15 mouse cellular contexts compared by ENCODE assay signal in the genomic region with DNA sequence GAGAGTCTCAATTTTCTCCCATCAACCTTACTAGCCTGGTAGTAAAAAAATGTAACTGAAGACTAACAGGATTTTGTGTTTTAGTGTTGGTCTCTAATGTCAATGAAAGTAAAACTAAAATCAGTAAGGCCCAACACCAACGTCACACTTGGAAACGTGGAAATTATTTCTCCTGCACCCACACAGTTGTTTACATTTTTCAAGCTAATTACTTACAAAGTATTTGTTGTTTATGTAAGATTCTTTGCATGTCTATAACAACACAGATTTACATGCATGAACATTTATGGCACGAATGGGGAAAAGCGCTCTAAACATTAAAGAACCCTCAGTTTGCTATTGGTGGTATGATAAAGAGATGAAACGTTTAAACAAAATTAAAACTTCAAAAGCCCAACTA. TPM values are rescaled to one million over a fixed set of nuclear protein-coding genes. Genes with fewer than 3 reads are reported as not detected.
A peak's percentile ranks its signal among the peaks of the same experiment; 100 is the strongest.
DNase-seq lines count a peak whose midpoint lies in the region; ATAC-seq and TF ChIP-seq lines count a peak whose summit lies in the region.
"Had no signal": no experiment of that assay in that cellular context is flagged by ENCODE, and none has a peak within 500 bp of the region (broad histone marks: within the 10 kb centered on the region; RNA-seq: fewer than 3 reads in every experiment).

No protein-coding gene starts in this region.

- no peaks in the 10 kb centered on the region for H3K27me3 ChIP-seq in kidney, postnatal 0 days (ENCODE audit: insufficient read depth, low read length)
- no peaks in the 10 kb centered on the region for H3K27me3 ChIP-seq in midbrain, embryonic 10.5 days (ENCODE audit: low read depth, poor library complexity, severe bottlenecking)
- H3K27me3 ChIP-seq: embryonic facial prominence, embryonic 15.5 days; neural tube, embryonic 15.5 days had no signal

- 0 out of 2 replicates have a peak overlapping the region, but pooled peaks have one; percentile 1 for H3K4me2 ChIP-seq in kidney, postnatal 0 days (ENCODE audit: low read length)
- H3K4me2 ChIP-seq: embryonic facial prominence, embryonic 15.5 days; neural tube, embryonic 15.5 days had no signal

- H3K4me1 ChIP-seq in kidney, postnatal 0 days (replicated peaks; ENCODE audit: insufficient read depth, low read length): peaks cover 16% of the 10 kb centered on the region; the same call in 1 of the 2 replicates
- H3K4me1 ChIP-seq in midbrain, embryonic 10.5 days: peaks cover 44% of the 10 kb centered on the region

- no peaks in the 10 kb centered on the region for H3K36me3 ChIP-seq in kidney, postnatal 0 days (ENCODE audit: insufficient read depth, low read length)
- H3K36me3 ChIP-seq in midbrain, embryonic 10.5 days: no peaks in the 10 kb centered on the region
- H3K36me3 ChIP-seq: embryonic facial prominence, embryonic 15.5 days; hindbrain, embryonic 10.5 days; limb, embryonic 10.5 days; neural tube, embryonic 15.5 days had no signal

- no peak overlapping the region for H3K9ac ChIP-seq in kidney, postnatal 0 days (ENCODE audit: low read depth, low read length)
- H3K9ac ChIP-seq: embryonic facial prominence, embryonic 15.5 days; liver, embryonic 14.5 days; neural tube, embryonic 15.5 days had no signal

- TF ChIP-seq CTCF in gastrocnemius, adult 2 months (IDR thresholded peaks at IDR 0.05): no peak
- TF ChIP-seq CTCF in kidney, postnatal 0 days (IDR thresholded peaks at IDR 0.05; ENCODE audit: low read depth): no peak

- no peaks in the 10 kb centered on the region for H3K9me3 ChIP-seq in kidney, postnatal 0 days (replicated peaks; ENCODE audit: low read length)
- H3K9me3 ChIP-seq in midbrain, embryonic 10.5 days (replicated peaks): no peaks in the 10 kb centered on the region
- H3K9me3 ChIP-seq: embryonic facial prominence, embryonic 15.5 days; hindbrain, embryonic 10.5 days; limb, embryonic 10.5 days; neural tube, embryonic 15.5 days had no signal

- no peak for DNase-seq in gastrocnemius, adult 2 months
- DNase-seq in gastrocnemius, postnatal 36 days: no peak
- DNase-seq in kidney, postnatal 0 days (ENCODE audit: low spot score): no peak
- no peak for DNase-seq in kidney, postnatal 36 days
- peak; percentile 9 for DNase-seq in 3T3-L1 (ENCODE audit: low read depth, low spot score)
- no peak for DNase-seq in adrenal gland, adult 18-20 months (ENCODE audit: low spot score in 2 of 2)
- no peak for DNase-seq in midbrain, embryonic 10.5 days (ENCODE audit: low spot score)
- DNase-seq: cerebellum, adult 2 months; layer of hippocampus, postnatal 36 days had no signal

- no peak for ATAC-seq in kidney, postnatal 0 days (replicated peaks; ENCODE audit: low FRiP score, low read depth)
- peak; percentile 26 for ATAC-seq in inflammation-experienced regulatory T-cells, adult 6 months

- intact Hi-C loops in gastrocnemius, adult 2 months (cut with DNase I): no loop called here
- intact Hi-C loops in gastrocnemius, postnatal 36 days (cut with DNase I): no loop called here

- no peak overlapping the region for H3K4me3 ChIP-seq in gastrocnemius, adult 2 months
- no peak overlapping the region for H3K4me3 ChIP-seq in kidney, postnatal 0 days (replicated peaks; ENCODE audit: low read depth, low read length)
- H3K4me3 ChIP-seq in midbrain, embryonic 10.5 days: no peak overlapping the region
- H3K4me3 ChIP-seq: embryonic facial prominence, embryonic 15.5 days; hindbrain, embryonic 10.5 days; limb, embryonic 10.5 days; neural tube, embryonic 15.5 days had no signal

- peak overlapping the region; percentile 48; the same call in 1 of the 2 replicates for H3K27ac ChIP-seq in gastrocnemius, adult 2 months
- no peak overlapping the region for H3K27ac ChIP-seq in kidney, postnatal 0 days
- H3K27ac ChIP-seq in midbrain, embryonic 10.5 days (replicated peaks): no peak overlapping the region
- H3K27ac ChIP-seq: embryonic facial prominence, embryonic 15.5 days; limb, embryonic 10.5 days; liver, embryonic 14.5 days; neural tube, embryonic 15.5 days had no signal

- 64% methylated on average over 5 of the region's 5 CpGs for WGBS in kidney, postnatal 0 days
- 69% methylated on average over 5 of the region's 5 CpGs for WGBS in midbrain, embryonic 10.5 days

RNA-seq across cellular contexts. Expression of a gene that starts 49.1 kb away (rescaled TPM):
- total RNA-seq in gastrocnemius, adult 2 months (2021): 100 to 1,000 TPM; 113 to 127 TPM
- 10 to 100 TPM; 92.2 to 94.5 TPM for total RNA-seq in gastrocnemius, postnatal 36 days (2021)
- polyA plus RNA-seq in kidney, postnatal 0 days (2015; fragmentation: Nextera tagmentation; extraction: Ambion mirVana): 28.7 and 28.9 TPM in 2 replicates
- 100 to 1,000 TPM in 2 of 3 experiments, 10 to 100 TPM in 1; 91.7 to 126 (median 120) TPM for polyA plus RNA-seq in inflammation-experienced regulatory T-cells, adult 6 months (2017; shearing (Covaris generic))
- total RNA-seq in adrenal gland, adult 18-20 months (2021): 10 to 100 TPM; 27.6 to 28.6 TPM
- 67.2 and 69.6 TPM in 2 replicates for polyA plus RNA-seq in midbrain, embryonic 10.5 days (2016; fragmentation: Nextera tagmentation; extraction: Ambion mirVana)
